Mouse (Mus musculus) adrenal gland, adult (tissue): Measurements from ENCODE around the gene Adat3.

Experiments
- DNase-seq, 2 experiments: peaks; one replicate each; pipeline ENCODE4 v3.0.0; 2022 to 2023; ENCODE audit warnings: low spot score in 1 of 2; ENCODE audit not compliant: inconsistent age in 2 of 2

Adat3 gene

DNA sequence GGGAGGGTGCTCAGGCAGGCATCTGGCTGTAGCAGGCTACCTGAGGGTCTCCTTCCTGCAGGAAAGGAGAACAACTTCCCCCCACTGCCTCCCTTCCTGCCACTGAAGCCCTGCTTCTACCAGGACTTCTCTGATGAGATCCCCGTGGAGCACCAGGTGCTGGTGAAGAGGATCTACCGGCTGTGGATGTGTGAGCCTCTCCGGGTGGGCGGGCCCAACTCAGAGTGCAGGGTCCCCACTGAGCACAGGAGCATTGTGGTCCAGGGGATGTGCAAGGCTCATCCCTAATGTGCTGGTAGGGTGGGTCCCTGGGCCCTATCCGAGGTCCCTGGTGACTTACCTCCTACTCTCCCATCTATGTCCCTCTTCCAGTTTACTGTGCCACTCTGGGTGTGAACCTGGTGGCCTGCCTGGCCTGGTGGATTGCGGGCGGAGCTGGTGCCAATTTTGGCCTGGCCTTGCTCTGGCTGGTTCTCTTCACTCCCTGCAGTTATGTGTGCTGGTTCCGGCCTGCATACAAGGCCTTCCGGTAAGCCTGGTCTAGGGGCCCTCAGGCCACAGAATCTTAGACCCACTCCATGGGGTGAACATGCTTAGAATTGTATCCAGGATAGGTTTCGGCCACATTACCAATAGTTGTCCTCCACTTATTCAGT, 6.7 kb downstream of the Adat3 start:
- no peak for DNase-seq

DNA sequence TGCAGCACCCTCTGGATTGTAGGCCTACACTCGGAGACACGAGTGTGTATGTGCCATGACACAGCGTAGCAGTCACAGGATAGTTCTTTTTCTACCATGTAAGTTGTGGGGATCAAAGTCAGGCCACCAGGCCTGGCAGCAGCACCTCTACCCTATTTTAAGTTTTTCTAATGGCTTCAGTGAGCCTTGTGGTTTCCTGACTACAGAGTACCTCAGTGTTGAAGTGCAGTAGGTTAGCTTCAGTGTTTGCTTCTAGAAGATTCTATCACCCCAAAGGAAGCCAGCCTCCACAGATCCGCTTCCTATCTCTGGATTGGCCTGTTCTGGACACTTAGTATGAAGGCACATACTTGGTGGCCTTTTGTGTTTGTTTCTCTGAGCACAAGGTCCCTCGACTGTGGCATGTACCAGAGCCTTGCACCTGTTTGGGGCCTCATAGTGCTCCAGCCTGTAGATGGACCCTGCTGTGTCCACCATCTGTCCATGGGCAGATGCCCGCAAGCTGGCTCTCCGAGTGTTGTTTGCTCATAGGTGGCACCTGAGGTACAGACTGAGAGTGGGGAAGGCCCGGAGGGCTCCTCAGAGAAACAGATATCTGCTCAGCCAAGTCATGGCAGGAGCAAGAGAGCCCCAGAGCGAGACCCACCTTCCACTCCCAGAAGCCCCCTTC, 7.6 kb downstream of the Adat3 start:
- DNase-seq: no peak

DNA sequence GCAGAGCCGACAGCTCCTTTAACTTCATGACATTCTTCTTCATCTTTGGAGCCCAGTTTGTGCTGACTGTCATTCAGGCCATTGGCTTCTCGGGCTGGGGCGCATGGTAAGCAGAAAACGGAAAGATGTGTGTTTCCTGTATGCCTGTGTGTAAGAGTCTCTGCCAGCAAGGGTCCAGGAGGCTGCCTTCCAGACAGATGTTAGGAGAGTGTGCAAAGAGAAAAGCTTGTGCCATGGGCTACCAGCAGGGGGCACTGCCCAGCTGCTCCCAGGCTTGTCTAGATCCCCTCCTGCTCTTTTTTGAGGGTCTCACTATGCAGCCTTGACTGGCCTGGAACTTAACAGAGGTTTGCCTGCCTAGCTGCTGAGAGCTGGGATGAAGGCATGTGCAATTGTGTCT, 8.3 kb downstream of the Adat3 start:
- DNase-seq: peak; percentile 52 to 81

DNA sequence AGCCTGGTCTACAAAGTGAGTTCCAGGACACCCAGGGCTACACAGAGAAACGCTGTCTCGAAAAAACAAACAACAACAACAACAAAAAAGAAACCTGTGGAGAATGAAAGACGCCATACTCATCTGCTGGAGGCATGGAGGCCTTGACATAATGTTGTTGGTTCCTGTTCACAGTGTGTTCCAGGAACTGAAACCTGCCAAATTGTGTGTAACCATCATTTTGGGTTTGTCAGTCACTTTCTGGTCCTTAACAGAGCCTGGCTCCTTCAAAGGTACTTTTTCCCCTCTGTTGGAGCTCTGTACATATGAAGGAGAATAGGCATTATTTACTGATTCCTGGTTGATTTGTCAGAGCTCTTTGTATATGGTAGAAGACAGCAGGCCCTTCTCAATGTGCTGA, 9.2 kb downstream of the Adat3 start:
- no peak for DNase-seq

DNA sequence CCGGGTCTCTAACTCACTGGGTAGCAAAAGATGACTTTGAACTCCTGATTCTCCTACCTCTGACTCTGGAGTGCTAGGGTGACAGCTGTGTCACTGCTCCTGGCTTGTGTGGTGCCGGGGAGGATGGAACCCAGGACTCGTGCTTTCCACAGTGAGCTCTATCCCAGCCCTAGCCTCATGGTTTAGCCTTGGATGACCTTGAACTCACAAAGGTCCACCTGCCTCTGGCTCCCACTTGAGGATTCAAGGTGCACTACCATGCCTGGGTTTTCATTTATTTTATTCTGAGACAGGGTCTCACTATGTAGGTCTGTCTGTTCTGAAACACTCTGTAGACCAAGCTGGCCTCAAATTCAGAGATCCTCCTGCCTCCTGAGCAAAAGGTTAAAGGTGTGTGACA, 11.1 kb downstream of the Adat3 start:
- no peak for DNase-seq

DNA sequence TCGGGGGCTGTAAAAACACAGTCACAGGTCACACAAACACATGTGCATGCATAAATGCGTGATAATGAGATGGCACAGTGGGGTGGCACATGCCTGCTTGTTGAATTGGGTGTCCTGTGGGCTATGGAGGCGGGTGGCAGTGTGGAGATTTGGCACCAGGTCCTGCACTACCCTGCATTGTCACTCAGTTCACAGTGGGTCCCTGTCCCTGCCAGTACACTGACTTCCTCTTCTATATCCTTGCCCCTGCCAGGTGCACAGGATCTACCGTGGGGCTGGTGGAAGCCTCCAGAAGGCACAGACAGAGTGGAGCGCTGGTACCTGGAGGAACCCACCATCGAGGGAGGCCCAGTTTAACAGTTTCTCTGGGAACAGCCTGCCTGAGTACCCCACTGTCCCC, 11.7 kb downstream of the Adat3 start:
- DNase-seq: no peak

DNA sequence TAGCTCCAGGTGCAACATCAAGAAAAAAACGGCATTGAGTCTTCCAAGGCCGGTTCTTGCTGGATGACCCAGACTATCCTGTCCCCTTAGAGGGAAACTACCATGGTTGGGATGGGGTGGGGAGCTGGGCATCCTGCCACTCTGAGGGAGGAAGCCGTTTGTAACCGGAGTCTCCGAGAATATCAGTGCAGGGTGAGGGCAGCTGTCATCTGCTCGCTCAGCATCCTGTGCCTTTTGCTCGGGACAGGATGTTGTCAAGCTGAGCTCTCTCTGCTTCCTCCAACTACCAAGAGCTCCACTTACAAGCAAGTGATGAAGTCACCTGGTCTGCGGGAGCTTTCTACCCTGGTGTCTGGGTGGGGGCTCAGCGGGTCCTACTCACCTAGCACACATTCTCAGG, 15.5 kb downstream of the Adat3 start:
- peak; percentile 62 to 75 for DNase-seq

DNA sequence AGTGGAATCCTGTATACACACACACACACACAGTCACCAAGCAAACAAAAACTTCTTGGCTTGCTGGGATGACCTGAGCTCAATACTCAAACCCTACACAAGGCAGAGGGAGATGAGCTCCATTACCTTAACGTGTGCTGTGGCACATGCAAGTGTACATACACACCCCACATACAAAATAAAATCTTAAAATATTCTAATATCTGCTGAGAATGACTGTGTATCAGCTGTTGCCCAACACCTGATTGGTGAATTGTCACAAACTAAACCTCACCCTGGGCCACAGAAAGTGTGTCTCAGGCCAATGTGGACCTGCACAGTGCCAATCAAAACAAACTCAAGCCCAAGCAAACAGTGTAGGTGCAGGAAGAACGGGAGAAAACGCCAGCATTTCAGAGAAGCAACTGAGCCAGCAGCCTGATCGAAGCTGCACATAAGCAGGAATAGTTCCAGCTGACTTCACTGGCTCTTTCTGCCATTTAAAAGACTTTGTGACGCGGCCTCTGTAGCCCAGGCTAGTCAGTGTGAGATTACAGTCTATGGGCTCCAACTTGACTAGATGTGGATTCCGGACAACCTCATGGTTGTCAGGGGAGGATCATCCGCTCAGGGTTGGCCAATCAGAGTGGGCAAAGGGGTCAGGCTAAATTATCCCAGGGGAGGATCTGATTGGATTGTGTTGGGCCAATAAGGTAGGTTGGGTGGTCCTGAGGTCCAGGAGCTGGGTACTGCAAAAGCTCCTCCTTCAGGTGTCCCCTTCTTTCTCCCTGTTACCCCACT, 17.0 kb downstream of the Adat3 start:
- no peak for DNase-seq

DNA sequence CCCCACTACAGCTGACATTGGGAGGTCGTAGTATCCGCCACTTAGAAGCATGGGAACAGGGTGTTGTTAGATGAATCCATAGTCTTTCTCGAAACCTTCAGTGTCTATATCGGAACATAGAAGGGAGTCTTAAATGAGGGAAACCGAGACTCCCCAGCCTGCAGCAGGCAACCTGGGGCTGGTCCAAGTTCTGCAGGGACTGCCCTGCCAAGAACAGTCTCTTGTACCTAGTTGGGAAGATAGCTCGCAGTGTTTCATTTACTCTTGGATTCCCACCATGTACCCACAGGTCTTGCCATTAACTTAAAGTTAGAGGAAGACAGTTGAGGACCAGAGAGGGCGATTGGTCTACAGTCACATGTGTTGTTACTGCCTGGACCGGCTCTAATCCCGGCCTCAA, 17.7 kb downstream of the Adat3 start:
- DNase-seq: no peak

DNA sequence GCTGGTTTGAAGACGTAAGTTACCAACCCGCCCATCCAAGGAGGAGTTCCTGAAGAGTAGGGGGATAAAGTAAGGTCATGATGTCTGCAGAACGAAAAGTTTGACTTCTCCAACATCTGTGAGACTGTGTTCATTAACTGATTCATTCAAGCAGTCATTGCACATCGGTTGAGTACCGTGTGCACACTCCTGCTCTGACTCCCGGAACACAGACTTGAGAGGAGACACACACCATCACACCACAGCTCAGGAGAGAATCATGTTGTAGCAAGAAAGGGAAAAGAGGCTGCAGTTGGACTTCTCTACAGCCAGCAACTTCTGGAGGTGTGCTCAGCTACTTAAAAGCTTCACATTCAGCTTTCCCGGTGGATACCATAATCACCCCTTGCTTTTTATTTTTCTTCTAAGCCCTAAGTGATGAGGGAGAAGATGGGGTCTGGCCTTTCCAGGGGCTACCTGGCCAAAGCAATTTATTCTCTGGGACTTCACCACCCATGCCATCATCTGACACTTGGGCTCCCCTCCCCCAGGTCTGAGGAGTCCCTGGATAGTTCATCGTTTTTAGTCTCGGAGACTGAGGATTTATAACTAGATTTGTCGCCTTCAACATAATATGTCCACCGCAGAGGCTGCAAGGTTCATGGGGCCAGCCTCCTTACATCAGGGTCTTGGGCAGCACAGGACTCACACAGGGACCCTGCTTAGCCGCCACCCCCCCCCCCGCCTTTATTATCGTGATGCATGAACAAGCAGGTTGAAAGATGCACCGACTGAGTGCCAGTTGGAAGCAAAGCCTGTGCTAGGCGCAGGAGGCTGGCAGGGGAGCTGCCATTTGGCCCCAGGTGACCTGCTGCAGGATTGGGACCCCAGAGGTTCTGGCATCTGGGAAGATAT, 18.4 kb downstream of the Adat3 start:
- DNase-seq: peak; percentile 50 to 51

DNA sequence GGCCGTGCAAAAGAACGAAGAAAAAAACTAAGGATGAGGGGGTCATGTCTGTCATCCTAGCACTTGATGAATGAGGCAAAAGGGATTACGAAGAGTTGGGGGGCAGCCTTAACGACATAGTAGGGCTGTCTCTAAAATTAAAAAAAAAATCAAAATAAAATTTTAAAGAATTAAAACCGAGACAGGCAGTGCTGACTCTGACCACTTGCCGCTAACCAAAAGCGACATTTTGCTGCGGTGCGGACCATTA, 18.9 kb downstream of the Adat3 start:
- no peak for DNase-seq

DNA sequence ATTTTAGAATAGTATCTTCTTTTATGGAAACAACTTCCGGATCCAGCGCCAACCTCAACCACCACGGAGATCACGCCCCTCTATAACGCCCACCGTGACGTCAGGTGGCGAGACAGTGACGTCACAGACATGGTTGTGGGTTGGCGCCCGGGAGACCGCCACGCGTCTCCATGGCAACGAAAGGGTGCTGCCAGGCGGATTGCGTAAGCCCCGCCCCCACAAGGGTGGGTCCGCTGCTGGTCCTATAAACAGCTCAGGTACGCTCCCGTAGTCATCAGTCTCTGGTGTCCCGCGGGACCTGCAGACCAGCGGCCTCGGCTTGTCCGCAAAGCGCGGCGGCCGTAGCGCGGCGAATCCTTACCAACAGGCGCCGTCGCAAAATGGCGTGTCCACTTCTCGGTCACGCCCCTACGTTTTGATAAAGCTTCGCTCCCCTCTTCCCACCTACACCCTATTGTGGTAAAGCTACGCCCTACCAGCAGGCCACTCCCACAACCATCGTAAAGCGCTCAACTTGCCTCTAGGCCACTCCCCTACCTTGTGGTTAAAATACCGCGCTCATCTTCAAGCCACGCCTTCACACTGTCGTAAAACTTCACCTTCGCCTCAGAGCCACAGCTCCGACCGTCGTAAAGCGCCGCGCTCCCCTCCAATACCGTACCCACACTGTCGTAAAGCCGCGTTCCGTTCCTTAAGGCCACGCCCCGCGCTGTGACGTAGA, 19.4 kb downstream of the Adat3 start:
- peak; percentile 99 to 100 for DNase-seq

DNA sequence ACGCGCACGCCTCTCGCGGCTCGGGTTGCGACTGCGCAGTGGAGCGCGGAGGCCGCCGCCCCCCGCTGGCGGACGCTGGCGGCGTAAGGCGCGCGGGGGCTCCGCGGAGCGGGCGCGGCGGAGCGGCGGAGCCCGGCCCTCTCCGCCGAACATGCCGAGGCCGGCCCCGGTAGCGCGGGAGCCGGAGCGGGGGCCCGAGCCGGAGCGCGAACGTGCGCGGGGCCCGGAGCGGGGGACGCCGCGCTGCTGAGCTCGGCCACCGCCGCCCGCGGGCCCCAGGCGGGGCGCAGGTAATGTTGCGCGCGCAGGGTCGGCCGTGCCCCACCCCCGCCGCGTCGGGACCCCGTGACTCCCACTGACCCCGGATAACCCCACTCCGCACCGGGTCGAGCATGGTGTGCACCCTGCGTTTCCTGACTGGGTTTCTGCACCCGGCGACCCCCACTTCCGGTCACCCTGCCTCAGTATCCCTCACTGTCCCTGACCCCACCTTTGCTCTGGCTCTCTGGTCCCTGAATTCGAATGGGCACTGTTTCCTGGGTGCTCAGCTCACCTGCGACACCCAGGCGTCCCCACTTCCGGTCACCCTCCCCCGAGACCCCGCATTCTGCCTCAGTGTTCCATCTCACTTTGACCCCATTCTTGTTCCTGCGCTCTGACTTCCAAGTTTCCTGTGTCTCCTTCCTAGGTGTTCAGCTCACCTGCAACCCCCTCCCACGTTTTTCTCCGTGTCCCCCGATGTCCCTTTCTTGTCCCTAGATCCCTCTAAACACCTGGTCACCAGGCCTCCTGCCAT, 20.2 kb downstream of the Adat3 start, which contains the start of gene Csnk1g2:
Gene Csnk1g2, plus strand, starts transcription at position 178 of the 796 bp plus-strand sequence.
- DNase-seq: peak; percentile 79 to 88

DNA sequence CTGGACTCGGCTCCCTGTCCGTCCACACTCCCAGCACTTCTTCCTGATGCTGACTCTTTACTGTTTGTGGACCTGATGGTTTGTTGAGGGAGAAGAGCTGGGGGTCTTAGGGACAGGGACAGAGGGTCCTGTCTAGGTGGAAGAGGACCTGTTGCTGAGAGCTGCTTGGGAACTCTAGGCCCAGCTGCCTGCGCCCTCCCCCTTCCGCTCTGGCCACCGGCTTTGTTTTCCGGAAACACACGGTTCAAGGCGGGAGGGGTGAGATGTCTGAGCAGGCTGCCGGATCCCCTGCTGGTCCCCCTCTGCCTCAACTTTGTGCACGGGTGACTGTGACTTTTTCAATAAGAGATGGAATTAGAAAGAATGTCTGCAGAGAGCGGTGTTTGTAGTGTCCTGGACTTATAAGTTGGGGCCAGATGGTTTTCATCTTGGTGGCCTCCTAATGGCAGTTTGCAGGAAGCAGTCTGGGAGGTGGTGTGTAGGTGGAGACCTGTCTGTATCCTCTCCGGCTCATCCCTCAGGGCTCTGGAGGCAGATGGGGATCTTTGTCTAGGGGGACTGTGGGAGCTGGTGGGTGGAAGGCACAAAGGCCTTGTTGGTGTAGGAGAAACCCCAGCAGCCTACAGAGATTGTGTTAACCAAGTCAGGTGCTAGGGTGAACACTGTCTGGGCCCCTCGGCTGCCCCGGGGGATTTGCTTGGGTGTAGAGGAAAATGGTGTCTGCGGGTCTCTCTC, 20.9 kb downstream of the Adat3 start:
- peak; percentile 70 to 85 for DNase-seq

DNA sequence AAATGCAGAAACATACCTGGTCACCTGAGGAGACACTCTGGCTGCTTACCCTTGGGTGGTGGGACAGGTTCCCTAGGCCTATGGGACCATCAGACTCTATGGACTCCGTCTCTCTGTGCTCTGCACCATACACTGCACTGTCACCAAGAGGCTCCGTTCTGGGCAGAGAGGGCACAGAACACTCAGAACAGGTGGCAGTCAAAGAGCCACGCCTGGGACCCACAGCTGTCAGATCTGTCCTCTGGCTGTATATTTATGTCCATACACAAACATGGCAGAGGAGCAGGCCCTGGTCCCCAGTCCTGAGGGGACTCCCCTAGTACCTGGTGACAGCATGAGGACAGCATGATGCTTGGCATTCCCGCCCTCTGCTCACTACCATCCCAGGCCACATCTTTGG, 23.1 kb downstream of the Adat3 start:
- DNase-seq: no peak

DNA sequence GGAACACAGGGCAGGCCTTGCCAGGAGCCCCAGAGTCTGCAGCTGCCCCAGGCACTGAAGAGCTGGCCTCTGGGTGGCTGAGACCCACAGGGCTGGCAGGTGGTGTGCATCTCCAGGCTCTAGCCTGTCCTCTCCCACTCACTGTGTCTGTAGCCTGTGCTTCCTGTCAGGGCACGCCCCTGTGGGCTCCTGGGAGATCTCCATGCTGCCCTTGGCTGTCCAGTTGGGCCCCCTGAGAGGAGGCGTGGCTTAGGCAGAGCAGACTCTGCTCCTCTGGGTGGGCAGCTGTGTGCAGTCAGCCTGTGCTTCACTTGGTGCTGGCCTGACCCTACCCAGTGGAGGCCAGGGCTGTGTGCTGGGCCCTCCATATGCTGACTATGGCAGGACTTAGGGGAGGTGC, 25.0 kb downstream of the Adat3 start:
- no peak for DNase-seq

DNA sequence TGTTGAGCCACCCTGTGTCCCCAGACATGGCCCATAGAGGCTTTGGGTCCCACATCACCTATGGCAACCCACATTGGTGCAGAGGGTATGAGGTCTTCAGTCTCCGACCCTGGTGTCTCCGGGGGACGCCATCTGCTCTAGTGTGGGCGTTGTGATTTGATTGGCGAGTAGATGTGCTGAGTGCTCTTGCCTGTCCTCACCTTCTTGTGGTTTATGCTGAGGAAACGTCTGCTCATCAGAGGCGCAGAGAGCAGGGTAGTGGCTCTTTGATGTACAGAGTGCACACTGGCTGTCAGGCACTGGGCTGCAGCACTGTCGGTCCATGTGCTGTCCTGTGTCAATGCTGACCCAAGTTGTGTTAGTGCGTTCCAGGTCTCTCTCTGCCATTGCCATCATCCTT, 26.2 kb downstream of the Adat3 start:
- DNase-seq: no peak

DNA sequence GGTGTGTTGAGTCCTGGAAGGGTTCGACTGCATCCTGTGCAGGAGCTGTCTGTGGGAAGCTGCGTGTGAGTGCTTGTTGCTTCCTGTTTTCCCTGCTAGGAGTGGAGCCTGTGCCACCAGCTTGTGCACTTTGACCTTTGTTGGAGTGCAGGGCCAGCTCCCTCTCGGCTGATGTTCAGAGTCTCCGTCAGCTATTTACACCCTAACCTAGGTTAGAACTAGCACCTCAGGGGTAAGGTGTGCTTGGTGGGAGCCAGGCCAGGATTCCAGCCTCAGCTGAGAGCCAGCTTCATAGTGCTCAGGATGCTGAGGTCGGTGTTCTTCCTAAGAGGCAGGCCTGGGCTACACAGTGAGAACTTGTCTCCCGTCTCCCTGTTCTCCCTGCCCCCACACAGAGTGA, 32.7 kb downstream of the Adat3 start:
- DNase-seq: no peak

DNA sequence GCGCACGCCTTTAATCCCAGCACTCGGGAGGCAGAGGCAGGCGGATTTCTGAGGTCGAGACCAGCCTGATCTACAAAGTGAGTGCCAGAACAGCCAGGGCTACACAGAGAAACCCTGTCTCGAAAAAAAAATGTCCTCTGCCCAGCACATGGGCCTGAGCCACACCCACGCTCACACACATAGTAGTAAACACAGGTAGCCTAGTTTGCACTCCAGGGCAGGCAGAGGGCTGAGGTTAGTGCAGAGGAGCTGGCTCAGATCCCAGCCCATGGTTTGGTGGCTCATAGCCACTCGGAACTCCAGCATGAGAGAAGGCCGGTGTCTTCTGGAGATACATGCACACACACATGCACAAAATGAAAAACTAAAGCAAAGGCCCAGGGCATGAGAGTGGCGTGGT, 44.3 kb downstream of the Adat3 start:
- no peak for DNase-seq
